Mouse (Mus musculus) liver, embryonic 14.5 days (tissue): Measurements from ENCODE around the gene Ncan.

Experiments used
- CTCF ChIP-seq: IDR thresholded peaks from 2 replicates; pipeline ENCODE4 v1.5.1; 2016; ENCODE audit warnings: antibody characterized with exemption, low read depth, control low read depth
- EP300 ChIP-seq: IDR thresholded peaks from 2 replicates; pipeline ENCODE4 v1.6.1; 2016; ENCODE audit warnings: antibody characterized with exemption, low read depth

DNA sequence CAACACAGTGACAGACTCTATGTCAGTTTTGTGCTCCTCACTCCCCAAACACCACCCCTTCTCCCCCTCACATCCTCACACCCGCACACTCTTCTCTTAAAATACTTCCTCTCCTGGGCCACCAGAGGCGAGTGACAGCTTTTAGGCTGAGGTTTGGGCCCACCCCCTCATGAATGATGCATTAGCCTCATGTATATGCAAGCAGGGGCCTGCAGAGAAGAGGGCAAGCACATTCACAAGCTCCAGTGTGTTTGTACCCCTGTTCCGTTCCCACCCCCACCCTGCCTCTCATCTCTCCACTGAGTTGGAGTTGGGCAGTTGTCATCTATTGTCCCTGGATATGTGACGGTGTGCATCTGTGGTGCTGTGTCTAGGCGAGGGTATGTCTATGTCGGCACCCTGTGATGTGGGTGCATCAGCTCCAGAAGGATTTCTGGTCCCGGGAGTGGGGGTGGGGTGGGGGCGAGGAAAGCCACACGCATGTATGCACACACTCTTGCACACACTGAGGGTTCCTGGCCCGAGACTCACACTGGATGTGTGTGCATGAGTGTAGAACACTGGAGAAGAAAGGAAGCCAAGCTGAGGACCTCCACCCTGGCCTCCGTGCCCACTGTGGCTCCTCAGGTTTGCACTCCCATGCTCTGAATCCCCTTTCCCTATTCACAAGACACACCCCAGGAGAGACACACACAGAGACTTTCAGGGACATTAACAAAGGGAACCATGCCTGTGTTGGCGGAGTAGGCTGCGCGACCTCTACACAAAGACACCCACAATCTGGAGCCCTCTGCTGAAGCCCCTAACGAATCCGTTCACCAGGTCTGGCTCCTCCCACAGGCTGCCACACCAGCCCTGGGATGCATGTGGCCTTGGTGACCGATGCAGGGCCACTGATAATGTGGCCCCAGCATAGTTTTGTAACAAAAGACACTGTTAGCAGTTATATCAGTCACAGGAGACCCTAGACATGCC is 1.7 kb downstream of the Ncan start:
- TF ChIP-seq CTCF (no peak), EP300 (no peak)
